Mouse (Mus musculus) embryonic facial prominence, embryonic 12.5 days (tissue): ENCODE measurements around the gene Tnr. TPM values are rescaled to one million over a fixed set of nuclear protein-coding genes. Genes with fewer than 3 reads are reported as not detected.

ENCODE experiments used
- ATAC-seq: fragments of 200-750 bp; cut with Nextera tagmentation; 2 replicates; pipeline ENCODE4 v1.8.0; 2017; ENCODE audit not compliant: insufficient number of reproducible peaks, insufficient read depth, low FRiP score, low TSS enrichment
- H3K27ac ChIP-seq: fragments of 300-500 bp; sonication (generic); 2 replicates; pipeline ENCODE4 v1.5.1; 2016; ENCODE audit warnings: mild to moderate bottlenecking
- H3K27me3 ChIP-seq: fragments of 300-500 bp; sonication (generic); 2 replicates; pipeline ENCODE4 v1.6.1; 2016; ENCODE audit warnings: mild to moderate bottlenecking, moderate library complexity
- H3K36me3 ChIP-seq: fragments of 300-500 bp; sonication (generic); 2 replicates; pipeline ENCODE4 v1.6.1; 2016; ENCODE audit warnings: mild to moderate bottlenecking
- H3K4me1 ChIP-seq: fragments of 300-500 bp; sonication (generic); 2 replicates; pipeline ENCODE4 v1.6.1; 2016
- H3K4me2 ChIP-seq: fragments of 300-500 bp; sonication (generic); replicated peaks from 2 replicates; pipeline ENCODE4 v1.6.1; 2016; ENCODE audit warnings: mild to moderate bottlenecking, moderate library complexity
- H3K4me3 ChIP-seq: fragments of 300-500 bp; sonication (generic); 2 replicates; pipeline ENCODE4 v1.5.1; 2016; ENCODE audit warnings: mild to moderate bottlenecking
- H3K9ac ChIP-seq: fragments of 300-500 bp; sonication (generic); 2 replicates; pipeline ENCODE4 v1.6.1; 2016; ENCODE audit warnings: mild to moderate bottlenecking, moderate library complexity
- H3K9me3 ChIP-seq: fragments of 300-500 bp; sonication (generic); 2 replicates; pipeline ENCODE4 v1.6.1; 2016; ENCODE audit warnings: mild to moderate bottlenecking, moderate library complexity
- WGBS: fragments of 180-500 bp; shearing (Covaris S2); methylation state at CpG from one replicate; pipeline ENCODE4 v1.1.7; 2016; 5-methylcytosine and 5-hydroxymethylcytosine counted together
- polyA plus RNA-seq: library from polyadenylated mRNA; unstranded; fragments of >200 nt; fragmentation: Nextera tagmentation; extraction: Ambion mirVana; gene quantifications from 2 replicates; pipeline ENCODE4 v1.2.1, GENCODE M21; 2016

Gene Tnr
- polyA plus RNA-seq, 1 experiment from 2014 or later, result 0.05 TPM

DNA sequence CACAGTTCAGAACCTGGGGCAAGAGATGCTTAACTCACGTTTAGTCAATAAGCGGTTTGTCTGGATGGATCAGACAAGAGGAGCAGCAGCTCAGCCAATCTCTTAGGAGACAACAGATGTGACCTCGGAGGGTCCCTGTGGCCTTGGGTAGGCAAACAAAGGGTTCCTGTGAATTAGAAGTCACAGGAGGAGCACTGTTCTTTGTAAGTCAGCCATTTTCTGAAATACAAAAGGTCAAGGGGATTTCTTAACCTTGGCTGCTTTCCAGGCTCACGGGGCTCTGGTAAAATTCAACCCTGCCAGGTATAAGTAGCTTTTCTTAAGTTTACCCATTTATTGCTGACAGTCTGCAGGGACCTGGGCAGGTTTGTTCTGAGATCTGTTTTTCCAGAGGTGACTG is 126.9 kb downstream of the Tnr start:
- H3K36me3 ChIP-seq, result no peaks in the 10 kb centered on the region
- 8% methylated on average over 4 of the region's 4 CpGs for WGBS
- no peak overlapping the region for H3K27ac ChIP-seq
- no peaks in the 10 kb centered on the region for H3K27me3 ChIP-seq
- no peak overlapping the region for H3K9ac ChIP-seq
- no peaks in the 10 kb centered on the region for H3K9me3 ChIP-seq
- no peak overlapping the region for H3K4me3 ChIP-seq
- no peak for ATAC-seq
- H3K4me1 ChIP-seq, result no peaks in the 10 kb centered on the region
- H3K4me2 ChIP-seq, result no peak overlapping the region

- ATAC-seq, result no peak
- Histone ChIP-seq H3K9ac (no peak overlapping the region), H3K4me1 (peaks cover 8% of the 10 kb centered on the region), H3K4me2 (no peak overlapping the region), H3K27me3 (no peaks in the 10 kb centered on the region), H3K27ac (no peak overlapping the region), H3K36me3 (no peaks in the 10 kb centered on the region), H3K4me3 (no peak overlapping the region), H3K9me3 (no peaks in the 10 kb centered on the region)
- 86% methylated on average over 3 of the region's 3 CpGs for WGBS
These were observed 131.7 kb downstream of the Tnr start for GRCm38 (mm10) chr1:159655241-159655640.

DNA sequence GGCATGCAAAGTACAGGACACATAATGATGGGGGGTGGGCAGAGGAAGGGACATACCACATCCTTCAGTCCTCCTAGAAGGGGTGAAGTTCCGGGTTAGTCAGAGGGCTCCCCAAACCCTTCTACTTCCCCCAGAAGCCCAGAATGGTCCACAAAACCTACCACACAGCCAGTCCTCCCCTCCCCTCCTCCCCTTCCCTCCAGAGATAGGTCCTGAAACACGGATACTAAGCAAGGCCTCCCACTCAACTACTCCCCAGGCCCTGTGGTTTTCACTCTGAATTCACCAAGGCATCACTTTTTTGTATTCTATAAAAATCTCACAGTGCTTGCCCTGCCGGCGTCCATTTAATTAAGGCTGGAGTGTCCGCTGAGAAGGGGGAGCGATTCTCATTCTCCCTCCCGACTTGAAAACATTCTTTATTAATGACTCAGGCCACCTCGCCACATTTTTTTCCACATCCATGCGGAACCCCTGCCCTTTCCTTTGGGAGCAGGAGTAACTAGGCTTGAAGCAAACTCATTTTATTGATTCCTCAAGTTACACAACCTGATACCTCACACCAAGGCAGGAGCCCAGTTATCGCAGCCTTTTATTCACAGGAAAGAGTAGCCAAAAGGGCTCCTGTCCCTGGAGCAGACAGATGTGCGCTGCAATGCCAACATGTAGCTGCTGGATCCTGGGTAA is 134.4 kb downstream of the Tnr start:
- H3K4me3 ChIP-seq, result no peak overlapping the region
- H3K4me1 ChIP-seq, result peaks cover 8% of the 10 kb centered on the region
- H3K27ac ChIP-seq, result no peak overlapping the region
- H3K9me3 ChIP-seq, result no peaks in the 10 kb centered on the region
- 15% methylated on average over 11 of the region's 11 CpGs for WGBS
- H3K27me3 ChIP-seq, result no peaks in the 10 kb centered on the region; the same call in 1 of the 2 replicates
- peak overlapping the region; percentile 22 for H3K4me2 ChIP-seq
- no peak overlapping the region for H3K9ac ChIP-seq
- no peaks in the 10 kb centered on the region for H3K36me3 ChIP-seq
- no peak for ATAC-seq

GRCm38 (mm10) chr1:159660620-159661501 is 137.3 kb downstream of the Tnr start:
- Histone ChIP-seq H3K4me1 (peaks cover 11% of the 10 kb centered on the region), H3K4me3 (no peak overlapping the region), H3K27ac (no peak overlapping the region), H3K27me3 (no peaks in the 10 kb centered on the region; the same call in 1 of the 2 replicates), H3K4me2 (no peak overlapping the region), H3K36me3 (no peaks in the 10 kb centered on the region), H3K9ac (no peak overlapping the region), H3K9me3 (no peaks in the 10 kb centered on the region)
- no peak for ATAC-seq
- WGBS, result 64% methylated on average over 6 of the region's 6 CpGs

GRCm38 (mm10) chr1:159664496-159664895 is 140.9 kb downstream of the Tnr start:
- ATAC-seq, result no peak
- Histone ChIP-seq H3K9ac (no peak overlapping the region), H3K4me1 (peaks cover 3% of the 10 kb centered on the region; the same call in 1 of the 2 replicates), H3K27me3 (no peaks in the 10 kb centered on the region; the same call in 1 of the 2 replicates), H3K9me3 (no peaks in the 10 kb centered on the region), H3K27ac (no peak overlapping the region), H3K4me3 (no peak overlapping the region), H3K36me3 (no peaks in the 10 kb centered on the region), H3K4me2 (no peak overlapping the region)
- 75% methylated on average over 3 of the region's 3 CpGs for WGBS

DNA sequence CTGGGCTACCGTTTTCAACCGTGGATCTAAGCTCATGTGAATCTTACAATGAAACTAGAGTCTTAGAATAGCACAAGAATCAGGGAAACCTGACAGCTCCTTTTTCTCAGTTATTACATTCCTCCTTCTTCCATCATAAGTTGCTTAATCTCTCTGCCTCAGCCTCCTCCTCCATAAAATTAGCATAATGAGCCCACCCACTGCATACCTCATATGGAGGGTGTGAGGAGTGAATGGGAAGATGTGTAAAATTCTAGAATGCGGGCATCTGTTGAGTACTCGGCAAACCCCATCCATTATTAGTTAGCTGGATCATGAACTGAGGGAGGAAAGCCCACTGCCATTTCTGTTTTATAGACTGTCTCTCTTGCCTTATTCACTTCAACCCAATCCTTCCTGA is 141.4 kb downstream of the Tnr start:
- no peak for ATAC-seq
- 83% methylated on average over 4 of the region's 4 CpGs for WGBS
- H3K9me3 ChIP-seq, result no peaks in the 10 kb centered on the region

DNA sequence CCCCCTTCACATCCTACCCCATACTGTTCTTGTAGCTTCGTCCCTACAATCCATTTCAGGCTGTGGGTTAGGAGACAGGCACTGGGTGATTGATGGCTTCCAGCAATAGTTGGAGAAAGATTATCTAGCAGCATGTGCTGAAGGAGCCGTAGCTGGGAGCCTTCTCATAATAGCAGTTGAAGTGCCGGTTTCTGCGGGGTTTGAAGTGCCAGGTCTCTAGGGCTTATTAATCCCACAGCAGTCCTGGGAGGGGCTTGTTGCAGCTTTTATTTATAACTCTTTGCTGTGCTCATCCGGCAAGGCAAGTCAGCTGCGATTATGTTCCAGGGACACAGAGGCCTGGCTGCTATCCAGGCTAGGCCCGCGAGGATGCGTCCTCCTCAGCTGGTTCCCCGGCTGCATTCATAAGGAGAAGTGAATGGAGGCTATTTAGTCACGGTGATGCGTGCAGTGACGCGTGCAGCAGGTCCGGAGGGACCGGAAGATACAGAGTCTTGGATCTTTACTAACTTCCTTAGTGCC is 147.1 kb downstream of the Tnr start:
- ATAC-seq, result 0 out of 2 replicates have a peak, but pooled peaks have one; percentile 52
- no peak overlapping the region for H3K9ac ChIP-seq
- peak overlapping the region; percentile 3; the same call in 1 of the 2 replicates for H3K4me2 ChIP-seq
- WGBS, result 40% methylated on average over 16 of the region's 16 CpGs
- H3K4me1 ChIP-seq, result 0 out of 2 replicates have a peak, but pooled peaks cover 7% of the 10 kb centered on the region
- H3K4me3 ChIP-seq, result no peak overlapping the region
- no peak overlapping the region for H3K27ac ChIP-seq
- no peaks in the 10 kb centered on the region for H3K27me3 ChIP-seq
- H3K36me3 ChIP-seq, result no peaks in the 10 kb centered on the region
- no peaks in the 10 kb centered on the region for H3K9me3 ChIP-seq

More for the DNA sequence above, 141.4 kb downstream of the Tnr start:
- Histone ChIP-seq H3K27me3 (no peaks in the 10 kb centered on the region; the same call in 1 of the 2 replicates), H3K27ac (no peak overlapping the region), H3K36me3 (no peaks in the 10 kb centered on the region), H3K4me1 (peaks cover 3% of the 10 kb centered on the region; the same call in 1 of the 2 replicates), H3K9ac (no peak overlapping the region), H3K4me2 (no peak overlapping the region), H3K4me3 (no peak overlapping the region)

GRCm38 (mm10) chr1:159671181-159671580 is 147.6 kb downstream of the Tnr start:
- Histone ChIP-seq H3K9ac (no peak overlapping the region), H3K4me3 (no peak overlapping the region), H3K9me3 (no peaks in the 10 kb centered on the region), H3K36me3 (no peaks in the 10 kb centered on the region), H3K4me1 (0 out of 2 replicates have a peak, but pooled peaks cover 7% of the 10 kb centered on the region), H3K4me2 (no peak overlapping the region), H3K27me3 (no peaks in the 10 kb centered on the region), H3K27ac (no peak overlapping the region)
- WGBS, result 81% methylated on average over 8 of the region's 8 CpGs
- no peak for ATAC-seq

- Histone ChIP-seq H3K4me1 (0 out of 2 replicates have a peak, but pooled peaks cover 7% of the 10 kb centered on the region), H3K27ac (no peak overlapping the region), H3K9me3 (no peaks in the 10 kb centered on the region), H3K36me3 (no peaks in the 10 kb centered on the region), H3K9ac (no peak overlapping the region), H3K4me3 (no peak overlapping the region), H3K4me2 (no peak overlapping the region), H3K27me3 (no peaks in the 10 kb centered on the region)
- 56% methylated on average over 1 of the region's 1 CpGs for WGBS
- no peak for ATAC-seq
These were observed 150.7 kb downstream of the Tnr start for GRCm38 (mm10) chr1:159674240-159674639.

DNA sequence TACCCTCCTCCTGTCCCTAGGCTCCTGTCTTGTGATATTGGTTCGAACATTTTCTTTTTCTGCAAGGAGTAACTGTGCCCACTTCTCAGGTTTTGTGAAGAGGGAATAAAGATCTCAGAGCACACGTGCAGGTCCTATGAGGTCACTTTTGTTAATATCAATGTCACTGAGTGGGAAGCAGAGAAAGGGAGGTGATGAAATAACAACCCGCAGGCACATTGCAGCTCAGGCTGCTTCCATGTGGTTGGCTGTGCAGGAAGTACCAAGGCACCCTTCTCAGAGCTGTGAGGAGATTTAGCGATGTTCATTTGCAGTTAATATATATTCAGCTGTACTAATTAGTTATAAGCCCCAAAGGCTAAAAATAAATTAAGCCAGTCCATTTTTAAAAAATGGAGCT is 151.9 kb downstream of the Tnr start:
- H3K9me3 ChIP-seq, result no peaks in the 10 kb centered on the region
- H3K9ac ChIP-seq, result no peak overlapping the region
- no peaks in the 10 kb centered on the region for H3K36me3 ChIP-seq

GRCm38 (mm10) chr1:159678221-159678935 is 154.8 kb downstream of the Tnr start:
- Histone ChIP-seq H3K4me2 (no peak overlapping the region), H3K4me1 (no peaks in the 10 kb centered on the region), H3K36me3 (no peaks in the 10 kb centered on the region), H3K27ac (no peak overlapping the region), H3K27me3 (no peaks in the 10 kb centered on the region), H3K9me3 (no peaks in the 10 kb centered on the region), H3K4me3 (no peak overlapping the region), H3K9ac (no peak overlapping the region)
- ATAC-seq, result no peak
- WGBS, result 55% methylated on average over 10 of the region's 10 CpGs

More for the DNA sequence above, 151.9 kb downstream of the Tnr start:
- WGBS, result 59% methylated on average over 4 of the region's 4 CpGs
- Histone ChIP-seq H3K4me3 (no peak overlapping the region), H3K4me1 (0 out of 2 replicates have a peak, but pooled peaks cover 6% of the 10 kb centered on the region), H3K27me3 (no peaks in the 10 kb centered on the region), H3K4me2 (no peak overlapping the region), H3K27ac (no peak overlapping the region)
- ATAC-seq, result no peak
